8 mouse cellular contexts compared by ENCODE assay signal in genomic region chr17:74294426-74295025, GRCm38 (mm10). TPM values are rescaled to one million over a fixed set of nuclear protein-coding genes. Genes with fewer than 3 reads are reported as not detected.
A peak's percentile ranks its signal among the peaks of the same experiment; 100 is the strongest.
DNase-seq lines count a peak whose midpoint lies in the region; ATAC-seq and TF ChIP-seq lines count a peak whose summit lies in the region.

No protein-coding gene starts in this region.

- peak overlapping the region; percentile 75 for H3K4me2 ChIP-seq in forebrain, embryonic 12.5 days
- peak overlapping the region; percentile 72 for H3K4me2 ChIP-seq in heart, postnatal 0 days (ENCODE audit: low read depth, low read length)
- H3K4me2 ChIP-seq in liver, postnatal 0 days (ENCODE audit: low read depth, low read length), result peak overlapping the region; percentile 95
- peak overlapping the region; percentile 74 for H3K4me2 ChIP-seq in neural tube, embryonic 13.5 days

- peaks cover 22% of the 10 kb centered on the region for H3K4me1 ChIP-seq in forebrain, embryonic 12.5 days
- H3K4me1 ChIP-seq in heart, postnatal 0 days (ENCODE audit: control insufficient read depth, insufficient read depth), result peaks cover 11% of the 10 kb centered on the region; the same call in 1 of the 2 replicates
- peaks cover 27% of the 10 kb centered on the region for H3K4me1 ChIP-seq in liver, postnatal 0 days (ENCODE audit: insufficient read depth)
- H3K4me1 ChIP-seq in neural tube, embryonic 13.5 days (replicated peaks), result peaks cover 34% of the 10 kb centered on the region
- H3K4me1 ChIP-seq in testis, adult 2 months (ENCODE audit: control insufficient read depth, insufficient read depth, low read length), result peaks cover 3% of the 10 kb centered on the region; the same call in 1 of the 2 replicates

- no peaks in the 10 kb centered on the region for H3K27me3 ChIP-seq in forebrain, embryonic 12.5 days
- H3K27me3 ChIP-seq in heart, postnatal 0 days (ENCODE audit: control insufficient read depth, insufficient read depth, low read length), result no peaks in the 10 kb centered on the region
- H3K27me3 ChIP-seq in liver, postnatal 0 days (ENCODE audit: insufficient read depth, low read length), result no peaks in the 10 kb centered on the region
- no peaks in the 10 kb centered on the region for H3K27me3 ChIP-seq in neural tube, embryonic 13.5 days
- no peaks in the 10 kb centered on the region for H3K27me3 ChIP-seq in testis, adult 2 months (ENCODE audit: control insufficient read depth, insufficient read depth, low read length)

- peak overlapping the region; percentile 98 for H3K9ac ChIP-seq in forebrain, embryonic 12.5 days
- peak overlapping the region; percentile 90 for H3K9ac ChIP-seq in heart, postnatal 0 days (replicated peaks; ENCODE audit: low read depth, low read length)
- H3K9ac ChIP-seq in liver, postnatal 0 days (replicated peaks), result peak overlapping the region; percentile 96
- peak overlapping the region; percentile 96 for H3K9ac ChIP-seq in neural tube, embryonic 13.5 days

- no peak for TF ChIP-seq CTCF in heart, postnatal 0 days (IDR thresholded peaks at IDR 0.05; ENCODE audit: low read depth)
- no peak for TF ChIP-seq CTCF in liver, postnatal 0 days (IDR thresholded peaks at IDR 0.05; ENCODE audit: low read depth)
- TF ChIP-seq CTCF in testis, adult 2 months (IDR thresholded peaks at IDR 0.05; ENCODE audit: control insufficient read depth, insufficient read depth, insufficient replicate concordance, low read depth, low read length), result no peak

- peaks cover 8% of the 10 kb centered on the region for H3K36me3 ChIP-seq in forebrain, embryonic 12.5 days (replicated peaks)
- H3K36me3 ChIP-seq in heart, postnatal 0 days (replicated peaks; ENCODE audit: control insufficient read depth, insufficient read depth, low read length), result peaks cover 10% of the 10 kb centered on the region; the same call in 1 of the 2 replicates
- H3K36me3 ChIP-seq in liver, postnatal 0 days (replicated peaks; ENCODE audit: insufficient read depth, low read length), result peaks cover 6% of the 10 kb centered on the region
- H3K36me3 ChIP-seq in neural tube, embryonic 13.5 days, result peaks cover 9% of the 10 kb centered on the region; the same call in 1 of the 2 replicates
- no peaks in the 10 kb centered on the region for H3K36me3 ChIP-seq in testis, adult 2 months (ENCODE audit: control insufficient read depth, insufficient read depth, low read length)

- no peaks in the 10 kb centered on the region; the same call in 1 of the 2 replicates for H3K9me3 ChIP-seq in forebrain, embryonic 12.5 days
- H3K9me3 ChIP-seq in heart, postnatal 0 days (replicated peaks; ENCODE audit: control insufficient read depth, low read length), result no peaks in the 10 kb centered on the region
- no peaks in the 10 kb centered on the region for H3K9me3 ChIP-seq in liver, postnatal 0 days (ENCODE audit: low read length)
- no peaks in the 10 kb centered on the region for H3K9me3 ChIP-seq in neural tube, embryonic 13.5 days

- DNase-seq in CD8-positive naive resting alpha-beta T cell, adult 2 months (ENCODE audit: low read depth in 2 of 2, low spot score in 2 of 2), result peak; percentile 46 to 59
- DNase-seq in c-Kit-positive CD71-positive TER-119-positive erythroid progenitor cells, embryonic 14.5 days (ENCODE audit: low spot score), result peak; percentile 72
- no peak for DNase-seq in heart, postnatal 0 days (ENCODE audit: low spot score)
- DNase-seq in kidney, postnatal 4 days, result peak; percentile 85 to 91
- peak; percentile 92 for DNase-seq in liver, postnatal 0 days

- H3K4me3 ChIP-seq in forebrain, embryonic 12.5 days (replicated peaks), result peak overlapping the region; percentile 92
- H3K4me3 ChIP-seq in heart, postnatal 0 days (ENCODE audit: low read depth, low read length), result peak overlapping the region; percentile 95
- H3K4me3 ChIP-seq in liver, postnatal 0 days (ENCODE audit: low read depth, low read length), result peak overlapping the region; percentile 97
- H3K4me3 ChIP-seq in neural tube, embryonic 13.5 days, result peak overlapping the region; percentile 91
- H3K4me3 ChIP-seq in testis, adult 2 months (ENCODE audit: control insufficient read depth, low read depth, low read length), result peak overlapping the region; percentile 93

- under 1% methylated on average over 56 of the region's 80 CpGs for WGBS in forebrain, embryonic 12.5 days
- under 1% methylated on average over 65 of the region's 80 CpGs for WGBS in heart, postnatal 0 days
- 2% methylated on average over 32 of the region's 80 CpGs for WGBS in liver, postnatal 0 days (ENCODE audit: insufficient replicate concordance)
- under 1% methylated on average over 58 of the region's 80 CpGs for WGBS in neural tube, embryonic 13.5 days

- no peak for TF ChIP-seq POLR2A in testis, adult 2 months (IDR thresholded peaks at IDR 0.05; ENCODE audit: control insufficient read depth, low read depth, low read length)

- ATAC-seq in forebrain, embryonic 12.5 days (ENCODE audit: low FRiP score), result peak; percentile 82
- peak; percentile 85 for ATAC-seq in heart, postnatal 0 days (ENCODE audit: insufficient read depth, low read depth)
- peak; percentile 87 for ATAC-seq in liver, postnatal 0 days
- peak; percentile 79 for ATAC-seq in neural tube, embryonic 13.5 days (ENCODE audit: low read depth)

- peak overlapping the region; percentile 97 for H3K27ac ChIP-seq in forebrain, embryonic 12.5 days
- peak overlapping the region; percentile 99 for H3K27ac ChIP-seq in heart, postnatal 0 days (ENCODE audit: low read depth)
- peak overlapping the region; percentile 99 for H3K27ac ChIP-seq in liver, postnatal 0 days (ENCODE audit: low read depth)
- H3K27ac ChIP-seq in neural tube, embryonic 13.5 days (replicated peaks), result peak overlapping the region; percentile 93
- H3K27ac ChIP-seq in testis, adult 2 months (ENCODE audit: control insufficient read depth, insufficient read depth, low read depth, low read length), result peak overlapping the region; percentile 64

- TF ChIP-seq EP300 in heart, postnatal 0 days (IDR thresholded peaks at IDR 0.05; ENCODE audit: low read depth), result no peak
- TF ChIP-seq EP300 in liver, postnatal 0 days (IDR thresholded peaks at IDR 0.05; ENCODE audit: low read depth), result no peak

RNA-seq across cellular contexts. Expression of gene Memo1, which starts 0.8 kb away (rescaled TPM):
- polyA plus RNA-seq in forebrain, embryonic 12.5 days (2016; fragmentation: Nextera tagmentation; extraction: Ambion mirVana), result 71.1 and 77.4 TPM in 2 replicates
- 30.2 and 128 TPM in 2 replicates for total RNA-seq in heart, postnatal 0 days (2014; rRNA removed; ENCODE audit: low replicate concordance)
- polyA plus RNA-seq in heart, postnatal 0 days (2015; fragmentation: Nextera tagmentation; extraction: Ambion mirVana), result 67.5 and 68.8 TPM in 2 replicates
- 66.5 and 67.9 TPM in 2 replicates for polyA plus RNA-seq in liver, postnatal 0 days (2015; fragmentation: Nextera tagmentation; extraction: Ambion mirVana)
- polyA plus RNA-seq in neural tube, embryonic 13.5 days (2015; fragmentation: Nextera tagmentation; extraction: Ambion mirVana), result 64.8 and 67.3 TPM in 2 replicates
- 94.5 and 110 TPM in 2 replicates for polyA plus RNA-seq in testis, adult 2 months (2012; rRNA removed)

RNA-seq across cellular contexts. Expression of gene Dpy30, which starts 29.2 kb away (rescaled TPM):
- 252 and 269 TPM in 2 replicates for polyA plus RNA-seq in forebrain, embryonic 12.5 days (2016; fragmentation: Nextera tagmentation; extraction: Ambion mirVana)
- total RNA-seq in heart, postnatal 0 days (2014; rRNA removed; ENCODE audit: low replicate concordance), result 65.6 and 96.7 TPM in 2 replicates
- 209 and 213 TPM in 2 replicates for polyA plus RNA-seq in heart, postnatal 0 days (2015; fragmentation: Nextera tagmentation; extraction: Ambion mirVana)
- polyA plus RNA-seq in liver, postnatal 0 days (2015; fragmentation: Nextera tagmentation; extraction: Ambion mirVana), result 95.1 and 96.3 TPM in 2 replicates
- polyA plus RNA-seq in neural tube, embryonic 13.5 days (2015; fragmentation: Nextera tagmentation; extraction: Ambion mirVana), result 228 and 239 TPM in 2 replicates
- 133 and 159 TPM in 2 replicates for polyA plus RNA-seq in testis, adult 2 months (2012; rRNA removed)

RNA-seq across cellular contexts. Expression of gene Spast, which starts 44.3 kb away (rescaled TPM):
- 28.5 and 39.7 TPM in 2 replicates for polyA plus RNA-seq in forebrain, embryonic 12.5 days (2016; fragmentation: Nextera tagmentation; extraction: Ambion mirVana)
- total RNA-seq in heart, postnatal 0 days (2014; rRNA removed; ENCODE audit: low replicate concordance), result 27.0 and 29.9 TPM in 2 replicates
- polyA plus RNA-seq in heart, postnatal 0 days (2015; fragmentation: Nextera tagmentation; extraction: Ambion mirVana), result 10.3 and 10.5 TPM in 2 replicates
- 5.8 and 5.9 TPM in 2 replicates for polyA plus RNA-seq in liver, postnatal 0 days (2015; fragmentation: Nextera tagmentation; extraction: Ambion mirVana)
- 36.8 and 38.4 TPM in 2 replicates for polyA plus RNA-seq in neural tube, embryonic 13.5 days (2015; fragmentation: Nextera tagmentation; extraction: Ambion mirVana)
- polyA plus RNA-seq in testis, adult 2 months (2012; rRNA removed), result 22.0 and 23.3 TPM in 2 replicates
